Mouse (Mus musculus): ENCODE results near the gene Bend7. TPM values are rescaled to one million over a fixed set of nuclear protein-coding genes. Genes with fewer than 3 reads are reported as not detected.

Gene Bend7
- polyA plus RNA-seq, 1 experiment from 2014 or later, result 6.3 TPM

DNA sequence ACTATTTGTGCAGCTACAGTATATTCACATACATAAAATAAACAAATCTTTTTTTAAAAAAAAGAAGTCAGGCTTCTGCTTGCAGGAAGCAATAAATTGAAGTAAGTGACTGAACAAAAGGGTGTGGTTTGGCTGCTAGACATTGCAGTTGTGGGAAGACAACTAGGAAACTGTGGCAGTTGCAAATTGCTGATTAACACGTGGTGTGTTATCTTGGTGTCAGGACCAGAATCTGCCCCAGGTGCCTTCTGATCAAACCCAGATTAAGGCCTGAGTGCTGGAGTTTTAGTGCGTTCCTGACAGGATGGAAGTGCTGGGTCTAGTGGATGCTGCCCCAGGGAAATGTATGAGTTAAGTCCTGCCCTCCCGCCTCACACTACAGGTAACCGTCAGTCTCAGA, 113.9 kb downstream of the Bend7 start:
- no peaks in the 10 kb centered on the region for H3K36me3 ChIP-seq (ENCODE audit: control insufficient read depth, insufficient read depth, low read length)
- no peak overlapping the region for H3K27ac ChIP-seq (ENCODE audit: low read length)
- no peak overlapping the region for H3K9ac ChIP-seq (ENCODE audit: low read depth, low read length)
- no peak overlapping the region for H3K4me2 ChIP-seq (ENCODE audit: low read depth, low read length)
- 46% methylated on average over 4 of the region's 4 CpGs for WGBS
- peaks cover 19% of the 10 kb centered on the region for H3K4me1 ChIP-seq (ENCODE audit: control insufficient read depth, insufficient read depth, low read length)
- no peaks in the 10 kb centered on the region for H3K9me3 ChIP-seq (ENCODE audit: control insufficient read depth, low read length)
- H3K4me3 ChIP-seq (ENCODE audit: low read length), result no peak overlapping the region
- peak; percentile 45 for ATAC-seq
- no peaks in the 10 kb centered on the region for H3K27me3 ChIP-seq (replicated peaks; ENCODE audit: control insufficient read depth, insufficient read depth, low read length)

DNA sequence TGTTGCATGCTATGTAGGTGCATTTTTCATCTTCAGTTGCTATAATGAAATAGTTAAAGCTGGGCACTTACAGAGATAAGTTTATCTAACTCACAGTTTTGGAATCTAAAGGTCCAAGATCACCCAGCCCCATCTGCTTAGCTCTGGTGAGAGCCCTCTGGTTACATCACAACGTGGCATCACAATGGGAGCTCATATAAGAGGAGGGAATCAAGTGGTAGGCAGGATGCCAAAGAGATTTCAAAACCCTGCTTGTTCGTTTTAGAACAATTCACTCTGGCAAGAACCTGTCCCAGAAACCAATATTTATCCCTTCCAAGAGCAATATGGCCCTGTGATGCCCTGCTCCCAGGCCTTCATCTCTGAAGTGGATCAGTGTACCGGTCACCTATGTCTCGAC, 114.5 kb downstream of the Bend7 start:
- H3K27me3 ChIP-seq (replicated peaks; ENCODE audit: control insufficient read depth, insufficient read depth, low read length), result no peaks in the 10 kb centered on the region
- no peak overlapping the region for H3K4me3 ChIP-seq (ENCODE audit: low read length)
- WGBS, result 82% methylated on average over 4 of the region's 4 CpGs
- ATAC-seq, result no peak
- no peaks in the 10 kb centered on the region for H3K36me3 ChIP-seq (ENCODE audit: control insufficient read depth, insufficient read depth, low read length)
- H3K27ac ChIP-seq (ENCODE audit: low read length), result no peak overlapping the region
- no peaks in the 10 kb centered on the region for H3K9me3 ChIP-seq (ENCODE audit: control insufficient read depth, low read length)
- no peak overlapping the region for H3K4me2 ChIP-seq (ENCODE audit: low read depth, low read length)
- peaks cover 19% of the 10 kb centered on the region for H3K4me1 ChIP-seq (ENCODE audit: control insufficient read depth, insufficient read depth, low read length)
- no peak overlapping the region for H3K9ac ChIP-seq (ENCODE audit: low read depth, low read length)

DNA sequence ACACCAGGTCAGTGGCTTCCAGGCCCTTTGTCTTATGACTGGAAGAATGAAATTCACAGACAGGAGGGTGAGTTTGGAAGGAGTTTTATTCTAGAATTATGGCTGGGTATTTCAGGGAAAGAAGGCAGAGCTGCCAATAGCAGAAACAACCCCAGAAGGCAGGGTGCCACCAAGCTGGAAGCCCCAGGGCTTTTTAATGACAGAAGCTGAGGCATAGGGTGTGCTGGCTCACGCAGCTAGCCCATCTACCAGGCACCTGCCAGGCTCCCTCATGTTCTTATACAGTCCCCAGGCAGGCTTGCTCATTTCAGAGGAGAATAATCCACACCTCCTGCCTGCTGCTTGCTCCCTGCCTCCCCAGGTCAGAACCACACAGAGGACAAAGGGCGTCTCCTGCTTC, 131.8 kb downstream of the Bend7 start:
- H3K4me1 ChIP-seq (ENCODE audit: control insufficient read depth, insufficient read depth, low read length), result no peaks in the 10 kb centered on the region
- no peaks in the 10 kb centered on the region for H3K27me3 ChIP-seq (replicated peaks; ENCODE audit: control insufficient read depth, insufficient read depth, low read length)
- no peak overlapping the region for H3K27ac ChIP-seq (ENCODE audit: low read length)
- H3K4me2 ChIP-seq (ENCODE audit: low read depth, low read length), result no peak overlapping the region
- no peaks in the 10 kb centered on the region for H3K9me3 ChIP-seq (ENCODE audit: control insufficient read depth, low read length)
- H3K4me3 ChIP-seq (ENCODE audit: low read length), result no peak overlapping the region
- WGBS, result 79% methylated on average over 2 of the region's 2 CpGs
- ATAC-seq, result no peak
- no peak overlapping the region for H3K9ac ChIP-seq (ENCODE audit: low read depth, low read length)
- no peaks in the 10 kb centered on the region for H3K36me3 ChIP-seq (ENCODE audit: control insufficient read depth, insufficient read depth, low read length)

Other genes with a start within 250 kb of the Bend7 start
- 25.2 and 26.4 TPM in 2 replicates for gene Prpf18, start 65.7 kb upstream of the Bend7 start, polyA plus RNA-seq (2015; fragmentation: Nextera tagmentation; extraction: Ambion mirVana)
- 48.7 and 51.5 TPM in 2 replicates for gene Sephs1, start 163.7 kb downstream of the Bend7 start, polyA plus RNA-seq (2015; fragmentation: Nextera tagmentation; extraction: Ambion mirVana)
- 102 and 112 TPM in 2 replicates for gene Phyh, start 201.2 kb downstream of the Bend7 start, polyA plus RNA-seq (2015; fragmentation: Nextera tagmentation; extraction: Ambion mirVana)

Data from intestine, embryonic 16.5 days (tissue).